Mouse (Mus musculus): ENCODE results near the gene Thrsp. TPM values are rescaled to one million over a fixed set of nuclear protein-coding genes. Genes with fewer than 3 reads are reported as not detected.

Thrsp gene
- total RNA-seq, 2 experiments from 2014 or later, result 18.0 to 20.7 TPM

- peak; percentile 29; the same call in 1 of the 2 replicates for TF ChIP-seq CTCF (IDR thresholded peaks at IDR 0.05)
- intact Hi-C loops (cut with DNase I), result loop anchor here (2.0 to 5.0 kb wide), 2 partner anchors 54 to 251 kb away; partner anchors contain the start of gene Ints4
- peak; percentile 71 for DNase-seq
- Histone ChIP-seq H3K27ac (peak overlapping the region; percentile 31; the same call in 1 of the 2 replicates), H3K4me3 (no peak overlapping the region)
These were observed 10.4 kb upstream of the Thrsp start for GRCm38 (mm10) chr7:97427778-97428420.

- intact Hi-C loops (cut with DNase I), result loop anchor here (2.0 to 5.0 kb wide), 2 partner anchors 55 to 252 kb away; partner anchors contain the start of gene Ints4
- no peak for TF ChIP-seq CTCF (IDR thresholded peaks at IDR 0.05)
- DNase-seq, result no peak
These were observed 9.8 kb upstream of the Thrsp start for GRCm38 (mm10) chr7:97427296-97427695.

GRCm38 (mm10) chr7:97426566-97426965 lies 9.0 kb upstream of the Thrsp start:
- no peak overlapping the region for H3K4me3 ChIP-seq
- intact Hi-C loops (cut with DNase I), result loop anchor here (2.0 to 5.0 kb wide), 2 partner anchors 56 to 252 kb away; partner anchors contain the start of gene Ints4
- TF ChIP-seq CTCF (IDR thresholded peaks at IDR 0.05), result no peak
- DNase-seq, result no peak
- no peak overlapping the region for H3K27ac ChIP-seq

More at GRCm38 (mm10) chr7:97427296-97427695, 9.8 kb upstream of the Thrsp start:
- no peak overlapping the region for H3K27ac ChIP-seq
- H3K4me3 ChIP-seq, result no peak overlapping the region

GRCm38 (mm10) chr7:97424621-97425245 lies 7.2 kb upstream of the Thrsp start:
- DNase-seq, result peak; percentile 92
- Histone ChIP-seq H3K4me3 (no peak overlapping the region), H3K27ac (no peak overlapping the region)
- intact Hi-C loops (cut with DNase I), result loop anchor here (2.0 to 5.0 kb wide), 2 partner anchors 58 to 154 kb away; partner anchors contain the start of genes Aamdc, Ints4 and Rsf1
- TF ChIP-seq CTCF (IDR thresholded peaks at IDR 0.05), result no peak; the same call in none of the 2 replicates

- DNase-seq, result no peak
- no peak overlapping the region for H3K27ac ChIP-seq
- TF ChIP-seq CTCF (IDR thresholded peaks at IDR 0.05), result no peak
- intact Hi-C loops (cut with DNase I), result loop anchor here (2.0 kb wide), 1 partner anchor 155 kb away; the partner anchor contains the start of genes Aamdc and Rsf1
- no peak overlapping the region for H3K4me3 ChIP-seq
These were observed 6.2 kb upstream of the Thrsp start for GRCm38 (mm10) chr7:97423754-97424153.

- peak overlapping the region; percentile 61 for H3K27ac ChIP-seq
- intact Hi-C loops (cut with DNase I), result no loop called here
- peak; percentile 62 for DNase-seq
- H3K4me3 ChIP-seq, result no peak overlapping the region
- TF ChIP-seq CTCF (IDR thresholded peaks at IDR 0.05), result no peak
These were observed 3.6 kb upstream of the Thrsp start for GRCm38 (mm10) chr7:97420958-97421651.

- intact Hi-C loops (cut with DNase I), result no loop called here
- peak; percentile 60 for DNase-seq
- TF ChIP-seq CTCF (IDR thresholded peaks at IDR 0.05), result no peak
These were observed 2.9 kb upstream of the Thrsp start for GRCm38 (mm10) chr7:97420406-97420805.

GRCm38 (mm10) chr7:97419163-97419562 lies 1.6 kb upstream of the Thrsp start:
- no peak for TF ChIP-seq CTCF (IDR thresholded peaks at IDR 0.05)
- DNase-seq, result no peak
- no peak overlapping the region for H3K4me3 ChIP-seq
- peak overlapping the region; percentile 54 for H3K27ac ChIP-seq
- intact Hi-C loops (cut with DNase I), result no loop called here

More at GRCm38 (mm10) chr7:97420406-97420805, 2.9 kb upstream of the Thrsp start:
- Histone ChIP-seq H3K27ac (peak overlapping the region; percentile 61), H3K4me3 (no peak overlapping the region)

GRCm38 (mm10) chr7:97418717-97419116 lies 1.2 kb upstream of the Thrsp start:
- H3K4me3 ChIP-seq, result no peak overlapping the region
- intact Hi-C loops (cut with DNase I), result no loop called here
- TF ChIP-seq CTCF (IDR thresholded peaks at IDR 0.05), result no peak
- peak overlapping the region; percentile 54 for H3K27ac ChIP-seq
- peak; percentile 67 for DNase-seq

GRCm38 (mm10) chr7:97416473-97416872 lies 1.1 kb downstream of the Thrsp start:
- H3K27ac ChIP-seq, result peak overlapping the region; percentile 89
- intact Hi-C loops (cut with DNase I), result no loop called here
- H3K4me3 ChIP-seq, result peak overlapping the region; percentile 74
- TF ChIP-seq CTCF (IDR thresholded peaks at IDR 0.05), result no peak
- no peak for DNase-seq

- no peak for TF ChIP-seq CTCF (IDR thresholded peaks at IDR 0.05)
- Histone ChIP-seq H3K4me3 (peak overlapping the region; percentile 74), H3K27ac (peak overlapping the region; percentile 89)
- intact Hi-C loops (cut with DNase I), result no loop called here
- DNase-seq, result peak; percentile 48
These were observed 2.4 kb downstream of the Thrsp start for GRCm38 (mm10) chr7:97414915-97415687.

- peak overlapping the region; percentile 74 for H3K4me3 ChIP-seq
- intact Hi-C loops (cut with DNase I), result no loop called here
- no peak for TF ChIP-seq CTCF (IDR thresholded peaks at IDR 0.05)
- DNase-seq, result no peak
- peak overlapping the region; percentile 89 for H3K27ac ChIP-seq
These were observed 3.1 kb downstream of the Thrsp start for GRCm38 (mm10) chr7:97414426-97414825.
